Mouse (Mus musculus) CD4-positive, CD25-positive, alpha-beta regulatory T cell, adult 4 months (primary cell): ENCODE results near the gene St14. TPM values are rescaled to one million over a fixed set of nuclear protein-coding genes. Genes with fewer than 3 reads are reported as not detected.
A peak's percentile ranks its signal among the peaks of the same experiment; 100 is the strongest.
"Not testable (repeated sequence)": the region's sequence is repeated elsewhere in the genome, so short reads cannot be mapped to it uniquely, and the experiment has no call there.

Experiments
- ATAC-seq: one replicate; pipeline ENCODE4 v1.8.0; 2017
- polyA plus RNA-seq, 2 experiments: library from polyadenylated mRNA; unstranded; fragments of 100-300 nt; shearing (Covaris generic); gene quantifications; one replicate each; pipeline ENCODE4 v1.2.1; 2017

Gene St14
- polyA plus RNA-seq: 1 to 10 TPM; 4.1 to 6.1 TPM

DNA sequence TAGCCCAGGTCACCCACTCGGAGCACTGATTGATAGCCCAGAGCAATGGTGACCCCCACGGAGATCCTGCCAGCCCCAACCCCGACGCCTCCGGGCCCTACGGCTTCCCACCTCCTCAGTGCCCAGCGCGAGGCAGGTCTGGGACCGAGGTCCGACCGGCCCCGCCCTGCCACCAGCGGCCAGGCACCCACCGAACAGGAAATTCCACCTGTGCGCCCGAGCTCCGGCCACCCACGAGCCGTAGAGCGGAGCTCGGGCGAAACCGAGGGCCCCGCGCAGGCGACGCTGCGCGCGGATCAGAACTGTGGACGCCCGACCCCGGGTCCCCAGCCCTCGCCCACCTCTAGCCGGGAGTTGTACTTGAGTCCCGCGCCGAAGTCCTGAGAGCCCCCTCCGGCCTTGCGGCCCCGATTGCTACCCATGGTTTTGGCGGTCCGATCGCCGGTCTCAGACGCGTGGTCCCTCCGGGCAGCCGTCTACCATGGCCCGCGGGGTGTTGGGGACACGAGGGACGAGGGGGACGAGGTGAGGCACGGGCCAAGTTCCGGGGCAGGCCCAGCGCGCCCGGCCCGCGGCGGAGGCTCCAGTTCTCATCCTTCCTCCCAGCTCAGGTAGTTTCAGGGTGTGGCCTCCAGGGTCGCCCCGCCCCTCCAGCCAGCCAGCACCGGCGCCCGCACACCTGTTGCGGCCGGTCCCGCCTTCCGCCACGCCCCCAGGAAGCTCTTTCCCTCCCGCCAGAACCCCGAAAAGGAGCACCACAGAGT is at the start of gene St14:
Gene St14 (minus strand): TSS at position 649 of the 764 bp plus-strand sequence.
- peak; percentile 50 for ATAC-seq

DNA sequence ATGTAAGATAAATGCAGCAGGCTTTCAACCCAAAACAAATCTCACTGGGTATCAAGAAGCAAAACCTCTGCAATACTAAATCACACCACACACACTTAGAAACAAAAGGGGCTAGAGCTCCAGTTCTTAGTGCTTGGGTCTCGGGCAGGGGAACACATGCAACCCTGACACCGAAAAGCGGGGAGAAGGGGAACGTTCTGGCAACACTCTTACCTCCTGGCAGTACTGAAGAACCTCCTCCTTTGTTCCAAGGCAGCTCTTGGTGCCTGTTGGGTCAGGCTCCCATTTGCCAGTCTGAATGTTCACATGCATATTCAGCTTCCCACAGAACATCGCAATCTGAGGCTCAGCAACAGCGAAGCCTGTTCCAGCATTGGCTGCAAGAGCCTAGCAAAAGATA is 46.0 kb upstream of the St14 start:
- ATAC-seq: no peak

DNA sequence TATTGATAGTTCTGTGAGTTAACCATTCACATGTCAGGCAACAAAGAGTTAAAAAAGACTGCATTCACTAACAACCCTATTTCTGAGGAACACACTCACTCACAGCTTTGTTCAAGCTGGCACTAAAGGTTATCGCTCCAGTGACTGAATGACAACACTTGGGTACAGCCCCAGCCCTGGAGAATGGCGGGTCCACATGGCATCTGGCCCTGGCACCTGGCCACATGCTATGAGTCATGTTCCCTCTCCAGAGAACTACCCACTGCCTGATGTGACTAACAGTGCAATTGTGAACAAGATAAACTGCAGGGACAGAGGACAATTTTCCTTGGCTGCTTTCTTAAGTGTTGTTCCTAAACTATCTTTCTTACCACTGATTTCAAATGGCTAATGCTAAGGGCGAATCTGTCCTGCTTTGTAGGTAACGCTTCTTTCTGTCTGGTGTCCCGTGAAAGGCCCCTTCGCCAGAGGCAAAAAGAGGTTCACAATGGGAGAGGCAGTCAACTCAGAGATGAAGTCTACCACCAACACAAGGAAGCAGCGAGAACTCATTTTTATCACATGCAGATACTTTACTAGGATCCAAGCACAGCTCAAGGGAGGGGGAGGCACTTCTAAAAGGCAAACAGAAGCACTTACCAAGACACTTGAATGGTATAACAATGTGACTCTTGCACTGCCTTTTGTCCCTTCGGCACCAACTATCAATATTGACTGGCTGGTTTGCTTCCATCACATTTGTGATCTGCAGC is 44.9 kb upstream of the St14 start:
- no peak for ATAC-seq

DNA sequence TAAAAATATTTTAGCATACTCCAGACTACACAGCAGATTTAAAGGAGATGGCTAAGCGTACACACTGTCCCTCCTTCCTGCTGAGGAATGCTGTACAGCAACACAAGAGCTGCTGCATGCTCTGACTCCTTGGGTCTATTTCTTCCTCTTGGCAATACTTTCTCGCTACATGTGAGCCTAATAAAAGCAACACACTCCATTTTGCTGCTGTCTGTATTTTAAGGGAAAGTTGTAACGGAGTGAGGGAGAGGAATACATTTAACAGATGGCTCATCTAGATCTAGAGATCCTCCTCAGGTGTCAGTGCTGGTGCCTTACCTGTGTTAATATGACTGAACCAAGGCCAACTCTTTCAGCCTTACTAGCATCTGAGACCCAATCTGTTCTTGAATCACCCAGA is 44.3 kb upstream of the St14 start:
- no peak for ATAC-seq

DNA sequence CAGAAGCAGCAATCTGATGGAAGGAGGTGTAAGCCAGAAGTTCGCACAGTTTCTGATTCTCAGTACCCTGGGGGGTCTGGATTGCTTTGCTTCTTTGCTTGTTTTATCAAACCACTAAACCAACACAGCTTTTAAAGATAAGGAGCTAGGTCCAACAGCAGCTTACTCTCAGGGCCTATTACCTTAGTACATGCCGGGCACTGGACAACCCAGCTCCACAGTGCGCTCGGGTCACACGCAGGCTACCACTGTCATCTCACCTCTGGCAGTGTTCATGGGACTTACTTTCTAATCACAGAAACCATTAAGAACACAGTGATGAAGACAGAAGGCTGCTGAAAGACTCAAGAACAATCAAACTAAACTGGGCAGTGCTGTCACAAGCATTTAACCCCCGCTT is 43.7 kb upstream of the St14 start:
- no peak for ATAC-seq

DNA sequence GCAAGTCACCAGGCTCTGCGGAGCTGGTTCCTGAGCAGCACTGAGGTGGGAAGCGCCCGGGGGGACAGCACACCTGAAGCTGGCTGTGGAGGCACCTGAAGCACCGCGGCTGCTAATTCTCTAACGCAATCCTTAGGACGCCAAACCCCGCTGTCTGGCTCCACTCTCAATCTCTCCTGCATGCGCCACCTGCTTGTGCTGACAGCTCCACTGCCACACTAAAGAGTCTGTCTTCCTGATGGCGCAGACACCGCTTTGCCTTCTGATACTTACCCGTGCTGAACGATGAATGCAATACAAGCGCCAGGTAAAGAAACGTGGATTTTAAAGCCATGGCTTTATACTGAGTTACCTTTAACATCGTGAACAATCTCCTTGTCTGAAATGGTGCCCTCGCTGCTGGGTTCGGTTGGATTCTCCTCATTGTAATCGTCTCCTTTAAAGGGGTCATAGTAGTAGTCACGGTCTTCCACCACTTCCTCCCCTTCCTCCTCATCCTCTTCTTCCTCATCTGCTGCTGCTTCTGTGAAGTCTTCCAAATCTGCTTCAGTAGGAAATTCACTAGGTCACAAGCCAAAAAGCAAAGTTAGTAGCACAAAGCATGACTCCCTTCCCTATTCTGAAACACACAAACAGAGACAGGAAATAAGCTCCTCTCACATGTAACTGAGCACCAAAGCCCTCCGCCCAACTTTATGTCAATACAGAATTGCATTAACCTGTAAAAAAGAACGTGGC is 36.9 kb upstream of the St14 start:
- no peak for ATAC-seq

DNA sequence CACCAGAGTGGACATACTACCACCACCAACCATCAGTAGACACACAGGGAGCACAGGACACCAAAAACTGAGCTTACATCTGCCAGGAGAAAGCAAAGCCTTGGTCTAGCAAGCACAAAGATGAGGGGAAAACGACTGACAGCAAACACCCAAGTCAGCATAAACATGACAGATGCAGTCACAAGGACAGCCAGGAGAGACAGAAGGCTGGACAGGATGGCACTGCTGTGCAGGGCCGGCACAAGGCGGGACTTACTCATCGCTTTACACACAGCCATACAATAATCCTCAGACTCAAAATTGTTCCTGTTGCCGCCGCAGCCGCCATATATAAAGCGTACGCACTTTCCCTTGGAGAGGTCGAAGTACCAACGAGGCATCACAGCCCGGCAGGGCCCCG is 35.7 kb upstream of the St14 start:
- no peak for ATAC-seq

DNA sequence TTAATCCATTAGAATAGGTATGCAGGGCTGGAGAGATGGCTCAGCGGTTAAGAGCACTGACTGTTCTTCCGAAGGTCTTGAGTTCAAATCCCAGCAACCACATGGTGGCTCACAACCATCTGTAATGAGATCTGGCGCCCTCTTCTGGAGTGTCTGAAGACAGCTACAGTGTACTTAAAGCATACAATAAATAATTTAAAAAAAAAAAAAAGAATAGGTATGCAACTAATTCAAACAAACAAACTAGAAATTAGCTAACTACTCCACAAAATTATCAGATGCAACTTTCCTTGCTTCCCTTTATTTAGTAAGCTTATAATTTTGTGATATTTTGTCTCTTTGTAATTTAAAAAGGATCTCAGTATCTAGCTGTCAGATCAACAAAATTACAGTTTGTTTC is 33.9 kb upstream of the St14 start:
- not testable (repeated sequence) for ATAC-seq

DNA sequence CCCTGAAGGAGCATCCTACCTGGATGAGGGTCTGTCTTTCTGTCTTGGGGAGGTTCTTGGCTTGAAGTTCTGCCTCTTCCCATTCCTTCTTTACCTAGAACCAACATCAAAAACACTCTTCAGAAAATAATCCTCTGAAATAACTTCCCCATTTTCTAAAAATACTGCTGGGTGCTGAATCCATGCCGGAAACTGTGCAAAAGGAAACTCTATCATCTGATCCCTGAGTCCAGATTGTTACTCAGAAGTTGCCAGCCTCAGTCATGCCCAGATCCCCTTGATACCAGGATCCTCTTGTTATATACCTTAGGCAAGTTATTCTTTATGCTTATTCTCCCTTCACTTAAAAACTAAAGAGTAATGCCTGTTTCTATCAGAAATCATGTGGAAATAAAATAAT is 31.7 kb upstream of the St14 start:
- no peak for ATAC-seq

DNA sequence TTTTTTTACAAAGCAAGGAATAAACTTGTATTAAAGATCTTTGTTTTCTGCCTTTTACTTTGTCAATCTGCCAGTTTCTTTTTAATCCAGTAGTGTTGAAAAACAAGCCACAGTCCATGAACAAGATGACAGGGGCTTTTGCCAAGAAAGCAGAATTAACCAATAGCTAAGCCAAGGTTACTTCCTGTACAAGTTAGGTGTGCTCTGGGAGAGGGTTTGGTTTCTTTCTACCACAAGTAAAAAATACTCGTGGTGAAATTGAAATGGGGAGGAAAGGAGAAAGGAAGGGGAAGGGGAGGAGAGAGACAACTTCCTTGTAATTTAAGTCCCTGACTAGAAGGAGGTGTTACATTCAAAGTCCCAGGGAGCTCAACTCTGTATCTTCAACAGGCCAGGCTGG is 31.3 kb upstream of the St14 start:
- ATAC-seq: no peak

DNA sequence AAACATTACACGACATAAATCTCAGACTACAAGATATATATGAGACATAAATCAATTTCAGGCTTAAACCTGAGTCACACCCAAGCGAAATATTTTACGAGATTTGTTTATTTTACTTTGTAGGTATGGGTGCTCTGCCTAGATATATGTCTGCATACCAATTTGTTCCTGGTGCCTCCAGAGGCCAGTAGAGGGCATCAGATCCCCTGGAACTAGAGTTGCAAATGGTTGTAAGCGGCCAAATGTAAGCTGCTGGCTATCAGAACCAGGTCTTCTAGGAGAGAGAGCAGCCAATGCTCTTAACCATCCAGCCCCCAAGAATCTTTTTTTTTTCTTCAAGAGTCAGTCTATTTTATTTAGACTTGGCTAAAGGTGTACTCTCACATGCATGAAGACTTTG is 28.3 kb upstream of the St14 start:
- no peak for ATAC-seq

DNA sequence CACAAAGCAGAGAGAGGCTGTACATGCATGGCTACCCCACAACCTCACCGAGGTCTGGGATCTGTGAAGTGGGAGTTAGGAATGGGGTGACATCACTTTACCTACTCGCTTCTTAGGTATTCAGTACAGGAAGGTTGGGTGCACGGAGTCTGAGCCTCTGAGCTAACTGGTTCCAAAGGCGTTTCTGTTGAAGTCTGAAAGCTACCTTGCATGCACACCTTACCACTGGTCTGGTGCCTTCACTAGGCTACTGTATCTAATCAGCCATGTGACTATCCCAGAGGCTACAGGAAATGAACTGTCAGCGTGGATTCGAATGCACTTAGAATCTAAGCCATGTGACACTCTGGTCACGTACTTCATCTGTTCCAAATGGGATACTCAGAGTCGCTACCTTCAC is 24.9 kb upstream of the St14 start:
- no peak for ATAC-seq

DNA sequence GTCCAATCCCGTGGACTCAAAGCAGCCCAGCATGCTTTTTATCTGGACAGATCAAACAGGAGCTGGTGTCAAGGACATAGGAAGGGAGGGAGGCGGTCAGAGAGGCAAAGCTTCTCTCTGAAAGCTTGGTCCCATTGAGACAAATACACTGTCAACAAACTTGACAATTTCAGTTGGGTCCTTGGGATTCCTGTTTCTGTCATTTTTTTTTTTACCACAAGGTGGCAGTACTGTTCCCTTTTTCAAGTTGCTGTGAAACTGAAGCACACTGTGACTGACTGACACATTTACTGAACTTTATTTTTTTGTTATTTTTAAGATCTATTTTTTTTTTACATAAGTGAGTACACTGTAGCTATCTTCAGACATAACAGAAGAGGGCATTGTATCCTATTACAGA is 19.4 kb upstream of the St14 start:
- peak; percentile 71 for ATAC-seq

DNA sequence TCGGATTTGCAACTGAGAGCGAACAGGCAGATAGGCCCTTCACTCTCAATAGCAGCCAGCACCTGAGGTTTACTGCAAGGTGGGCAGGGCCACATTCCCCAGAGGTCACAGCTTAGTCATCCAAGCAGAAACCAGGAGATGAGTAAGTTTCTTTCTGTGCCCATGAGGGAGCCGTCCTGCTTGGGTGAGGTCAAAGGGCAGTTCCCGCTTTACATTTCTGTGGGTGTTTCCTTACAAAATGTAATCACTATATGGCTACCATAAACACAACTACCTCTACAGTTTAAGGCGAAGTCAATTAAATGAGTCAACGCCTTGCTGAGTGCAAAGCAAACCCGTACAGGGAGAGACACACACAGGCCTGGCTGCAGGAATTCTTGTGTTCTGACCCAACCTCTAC is 16.5 kb upstream of the St14 start:
- no peak for ATAC-seq

DNA sequence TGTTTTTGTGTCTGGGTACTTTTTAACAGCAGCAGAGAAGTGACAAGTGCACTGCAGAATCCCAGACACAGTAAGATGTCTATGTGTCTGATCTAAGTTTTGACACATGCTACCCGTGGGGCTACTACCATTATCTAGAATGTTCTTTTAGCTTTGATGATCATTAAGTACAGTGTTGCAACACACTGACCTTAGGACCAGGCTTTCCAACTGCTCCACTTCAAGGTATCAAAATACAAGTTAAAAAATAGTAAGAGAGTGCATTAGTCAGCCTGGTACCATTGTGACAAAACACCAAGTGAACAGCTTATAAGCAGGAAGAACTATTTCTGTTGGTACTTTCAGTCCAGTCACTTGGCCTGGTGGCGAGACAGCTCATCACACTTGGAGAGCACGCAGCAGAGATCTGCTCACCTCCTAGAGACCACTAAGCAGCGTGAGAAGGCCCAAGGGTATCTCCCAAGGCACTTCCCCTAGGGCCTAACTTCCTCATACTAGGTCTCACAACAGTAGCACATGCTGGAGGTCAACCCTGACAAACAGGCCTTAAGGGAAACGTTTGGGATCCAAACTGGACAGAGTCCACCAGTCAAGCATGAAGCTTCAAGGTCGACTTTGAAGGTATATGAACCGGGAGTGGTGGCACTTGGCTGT is 13.7 kb upstream of the St14 start:
- ATAC-seq: no peak

DNA sequence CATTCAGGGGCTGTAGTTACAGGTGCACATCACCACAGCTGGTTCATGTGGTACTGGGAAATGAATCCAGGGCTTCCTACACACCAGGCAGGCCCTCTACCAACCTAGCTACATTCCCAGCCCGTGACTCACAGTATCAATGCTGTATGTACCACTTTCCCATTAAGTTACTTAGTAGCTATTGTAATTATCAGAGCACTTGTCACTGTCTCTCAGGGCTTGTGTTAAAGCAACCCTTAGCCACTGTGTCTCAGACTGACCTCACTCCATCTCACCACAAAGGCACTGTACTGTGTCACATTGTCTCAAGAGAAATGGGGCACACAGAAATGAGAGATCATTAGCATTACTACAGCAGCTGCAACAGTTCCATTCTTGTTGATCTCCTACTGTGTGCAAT is 11.3 kb upstream of the St14 start:
- no peak for ATAC-seq

DNA sequence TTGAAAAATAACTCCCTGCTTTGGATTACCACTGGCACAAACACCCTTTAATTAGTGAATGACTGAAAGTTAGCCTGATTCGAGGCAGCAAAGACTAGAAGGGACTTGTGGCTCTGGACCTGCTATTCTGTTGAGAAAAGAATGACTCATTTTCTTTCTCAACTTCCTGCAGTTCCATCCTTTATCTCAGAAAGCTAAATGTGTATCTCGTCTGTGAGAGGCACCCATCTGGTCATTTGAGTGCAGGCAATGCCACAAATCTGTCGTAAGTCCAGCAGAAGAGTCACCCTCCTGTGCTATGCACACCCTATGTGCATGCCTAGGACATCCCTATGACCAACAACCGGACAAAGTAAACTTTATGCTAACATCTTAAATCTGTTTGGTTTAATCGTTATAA is 1.5 kb upstream of the St14 start:
- ATAC-seq: no peak

DNA sequence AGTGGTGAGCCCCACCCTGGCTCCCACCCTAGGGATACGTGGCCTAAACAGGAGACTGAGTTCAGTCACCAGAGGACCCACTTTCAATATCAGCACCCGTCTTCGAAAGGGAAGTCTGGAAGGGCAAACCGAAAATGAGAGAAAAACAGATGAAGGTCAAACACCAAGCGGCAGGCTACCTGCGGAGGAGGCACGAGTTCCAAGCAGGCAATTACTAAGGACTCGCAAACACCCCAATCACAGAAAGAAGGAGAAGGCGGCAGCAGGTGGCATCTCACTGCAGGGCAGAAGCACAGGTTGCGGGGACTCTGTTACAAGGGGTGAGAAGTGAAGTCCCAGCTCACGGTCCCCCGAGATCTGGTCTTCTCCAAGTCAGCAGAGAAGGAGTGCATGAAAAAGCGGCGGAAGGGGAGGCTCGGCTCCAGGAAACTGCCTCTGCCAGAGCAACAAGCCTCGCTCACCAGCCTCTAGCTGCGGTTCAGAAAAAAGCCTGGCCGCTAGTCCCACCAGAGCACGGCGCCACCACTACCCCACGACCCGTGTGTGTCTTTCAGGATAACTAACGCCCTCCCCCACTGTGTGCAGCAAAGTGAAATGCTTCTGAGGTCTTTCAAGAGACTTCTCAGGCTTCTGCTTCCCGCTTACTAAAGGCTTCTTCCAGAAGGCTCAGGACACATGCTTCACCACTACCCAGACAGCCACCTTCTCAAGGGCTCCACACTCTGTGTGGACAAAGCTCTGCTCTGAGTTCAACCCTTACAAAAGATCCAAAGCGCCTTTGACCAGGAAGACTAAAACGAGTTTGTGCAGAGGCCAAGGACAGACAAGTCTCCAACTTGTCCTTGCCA is 1.1 kb downstream of the St14 start:
- peak; percentile 11 for ATAC-seq

DNA sequence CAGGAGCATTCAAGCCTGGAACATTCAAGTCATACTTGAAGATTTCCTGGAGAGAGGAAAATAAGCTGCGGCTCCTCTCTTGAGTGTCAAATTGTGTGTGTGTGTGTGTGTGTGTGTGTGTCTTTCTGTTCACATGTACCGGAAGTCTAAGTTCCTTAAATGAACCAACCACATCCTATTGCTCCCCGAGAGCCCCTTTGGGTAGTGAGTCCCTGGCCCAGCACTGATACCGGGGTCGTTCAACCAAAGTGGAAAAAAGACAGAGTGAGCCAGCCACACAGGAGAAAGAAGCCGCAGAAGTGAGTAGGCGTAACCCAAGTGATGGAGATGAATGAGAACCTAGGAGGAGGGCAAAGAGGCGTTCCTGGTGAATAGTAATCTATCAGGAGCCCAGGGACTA is 1.7 kb downstream of the St14 start:
- ATAC-seq: peak; percentile 73

DNA sequence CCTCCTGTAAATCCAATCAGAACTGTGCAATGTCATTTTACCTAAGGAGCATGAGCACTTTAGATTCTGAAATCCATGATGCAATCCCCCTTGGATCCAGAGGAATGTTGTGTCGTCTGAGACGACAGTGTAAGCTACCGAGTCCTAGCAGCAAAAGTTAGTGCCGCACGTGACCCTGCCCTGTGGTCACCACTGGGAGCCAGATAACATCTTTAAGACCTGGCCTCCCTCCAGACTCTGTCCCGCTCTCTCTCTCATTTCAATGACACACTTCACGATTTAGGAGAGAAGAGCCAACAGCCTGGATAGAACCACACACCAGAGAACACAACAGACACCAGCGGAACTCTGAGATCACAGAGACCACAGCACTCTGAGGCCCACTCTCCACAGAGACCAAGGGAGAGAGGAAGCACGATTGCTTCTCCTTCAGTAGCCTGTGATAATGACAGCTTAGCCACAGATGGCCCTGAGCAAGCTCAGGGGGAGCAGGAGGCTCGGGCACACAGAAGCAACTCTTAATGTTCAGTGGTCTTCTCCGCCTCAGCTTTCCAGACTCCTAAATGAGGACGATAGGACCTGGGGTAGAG is 3.7 kb downstream of the St14 start:
- no peak for ATAC-seq

DNA sequence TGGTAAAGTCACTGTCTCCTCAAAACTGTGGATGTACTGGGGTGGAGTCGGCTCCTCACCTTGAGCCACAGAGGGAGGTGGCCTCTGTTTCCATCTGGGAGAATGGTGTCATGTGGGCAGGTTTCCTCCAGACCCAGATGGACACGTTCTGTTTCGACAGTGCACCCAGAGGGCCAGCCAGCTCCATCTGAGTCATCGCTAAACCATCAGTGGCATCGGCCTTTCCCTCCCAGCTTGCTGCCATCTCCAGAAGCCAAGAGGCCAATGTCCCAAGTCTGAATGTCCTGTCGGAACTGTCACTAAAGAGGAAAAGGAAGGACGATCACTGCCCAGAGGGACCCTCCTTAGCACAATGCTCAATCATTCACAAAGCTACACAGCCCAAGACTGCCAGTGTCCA is 5.6 kb downstream of the St14 start:
- no peak for ATAC-seq
